9 mouse cellular contexts compared by ENCODE assay signal in genomic region chr10:79928907-79929701, GRCm38 (mm10). TPM values are rescaled to one million over a fixed set of nuclear protein-coding genes. Genes with fewer than 3 reads are reported as not detected.
DNase-seq lines count a peak whose midpoint lies in the region; ATAC-seq and TF ChIP-seq lines count a peak whose summit lies in the region.
"Had no signal": no experiment of that assay in that cellular context is flagged by ENCODE, and none has a peak within 500 bp of the region (broad histone marks: within the 10 kb centered on the region; RNA-seq: fewer than 3 reads in every experiment).

No protein-coding gene starts in this region.

- no peak for TF ChIP-seq CTCF in MEL (IDR thresholded peaks at IDR 0.05 in 2 of 3, conservative IDR thresholded peaks at IDR 0.05 in 1 of 3; ENCODE audit: control insufficient read depth in 1 of 3, insufficient read depth in 1 of 3, low read depth in 2 of 3, low read length in 3 of 3, poor library complexity in 1 of 3, severe bottlenecking in 1 of 3)
- no peak for TF ChIP-seq CTCF in liver, postnatal 0 days (IDR thresholded peaks at IDR 0.05; ENCODE audit: low read depth)

- TF ChIP-seq POLR2A in MEL (IDR thresholded peaks at IDR 0.05; ENCODE audit: control insufficient read depth in 1 of 2, insufficient read depth in 1 of 2, low read depth in 1 of 2, low read length in 2 of 2, poor library complexity in 1 of 2) = no peak

- peak; percentile 91 for DNase-seq in heart, adult 11 months
- no peak for DNase-seq in heart, postnatal 14 days
- DNase-seq in MEL (ENCODE audit: low read depth, low spot score) = no peak
- no peak for DNase-seq in liver, postnatal 0 days
- no peak for DNase-seq in thymus, postnatal 4 days
- DNase-seq in layer of hippocampus, adult 9-10 months (ENCODE audit: low spot score) = no peak
- no peak for DNase-seq in gastrocnemius, adult 18-20 months (ENCODE audit: low spot score)

- no peak overlapping the region for H3K9ac ChIP-seq in MEL (ENCODE audit: control insufficient read depth, low read depth, low read length, poor library complexity, severe bottlenecking)
- peak overlapping the region; percentile 85 for H3K9ac ChIP-seq in forebrain, embryonic 16.5 days (replicated peaks; ENCODE audit: low read depth, low read length)
- H3K9ac ChIP-seq in liver, postnatal 0 days (replicated peaks) = peak overlapping the region; percentile 58

- no peak overlapping the region for H3K27ac ChIP-seq in MEL (ENCODE audit: control insufficient read depth, low read depth, low read length)
- H3K27ac ChIP-seq in forebrain, embryonic 16.5 days (ENCODE audit: low read length) = peak overlapping the region; percentile 15; the same call in 1 of the 2 replicates
- peak overlapping the region; percentile 74 for H3K27ac ChIP-seq in liver, postnatal 0 days (ENCODE audit: low read depth)

- 41% methylated on average over 9 of the region's 9 CpGs for WGBS in forebrain, embryonic 16.5 days
- 30% methylated on average over 9 of the region's 9 CpGs for WGBS in liver, postnatal 0 days (ENCODE audit: insufficient replicate concordance)

- ATAC-seq in forebrain, embryonic 16.5 days = no peak
- no peak for ATAC-seq in liver, postnatal 0 days

- no peak overlapping the region for H3K4me3 ChIP-seq in MEL (ENCODE audit: control insufficient read depth in 1 of 2, insufficient read depth in 1 of 2, low read depth in 2 of 2, low read length in 2 of 2)
- H3K4me3 ChIP-seq in forebrain, embryonic 16.5 days (replicated peaks; ENCODE audit: low read length) = peak overlapping the region; percentile 97
- H3K4me3 ChIP-seq in liver, postnatal 0 days (ENCODE audit: low read depth, low read length) = peak overlapping the region; percentile 86

- intact Hi-C loops in heart, postnatal 14 days (cut with DNase I) = no loop called here

- H3K4me2 ChIP-seq in forebrain, embryonic 16.5 days (ENCODE audit: low read length) = peak overlapping the region; percentile 89
- peak overlapping the region; percentile 97 for H3K4me2 ChIP-seq in liver, postnatal 0 days (ENCODE audit: low read depth, low read length)

- no peaks in the 10 kb centered on the region for H3K9me3 ChIP-seq in MEL (replicated peaks; ENCODE audit: insufficient read depth, low read length)
- H3K9me3 ChIP-seq in forebrain, embryonic 16.5 days (ENCODE audit: control insufficient read depth, low read length) = no peaks in the 10 kb centered on the region
- no peaks in the 10 kb centered on the region for H3K9me3 ChIP-seq in liver, postnatal 0 days (ENCODE audit: low read length)

- no peaks in the 10 kb centered on the region for H3K27me3 ChIP-seq in MEL (ENCODE audit: control insufficient read depth in 1 of 2, insufficient read depth in 2 of 2, low read length in 2 of 2)
- H3K27me3 ChIP-seq in forebrain, embryonic 16.5 days (replicated peaks; ENCODE audit: control insufficient read depth, insufficient read depth, low read length) = no peaks in the 10 kb centered on the region
- no peaks in the 10 kb centered on the region for H3K27me3 ChIP-seq in liver, postnatal 0 days (ENCODE audit: insufficient read depth, low read length)

- H3K4me1 ChIP-seq in MEL (ENCODE audit: control insufficient read depth in 1 of 2, insufficient read depth in 2 of 2, low read length in 2 of 2) = peaks cover 0 to 6% of the 10 kb centered on the region in 2 experiments; a peak in 1 of 4 replicates
- peaks cover 28% of the 10 kb centered on the region for H3K4me1 ChIP-seq in forebrain, embryonic 16.5 days (replicated peaks; ENCODE audit: control insufficient read depth, insufficient read depth, low read length)
- H3K4me1 ChIP-seq in liver, postnatal 0 days (ENCODE audit: insufficient read depth) = peaks cover 47% of the 10 kb centered on the region

- H3K36me3 ChIP-seq in MEL (ENCODE audit: control insufficient read depth in 1 of 2, insufficient read depth in 2 of 2, low read length in 2 of 2) = no peaks in the 10 kb centered on the region; a peak in 1 of 4 replicates
- no peaks in the 10 kb centered on the region for H3K36me3 ChIP-seq in forebrain, embryonic 16.5 days (ENCODE audit: control insufficient read depth, insufficient read depth)
- peaks cover 28% of the 10 kb centered on the region for H3K36me3 ChIP-seq in liver, postnatal 0 days (replicated peaks; ENCODE audit: insufficient read depth, low read length)

- no peak for TF ChIP-seq RAD21 in MEL (IDR thresholded peaks at IDR 0.05; ENCODE audit: low read depth, low read length)

- TF ChIP-seq EP300 in MEL (IDR thresholded peaks at IDR 0.05; ENCODE audit: low read depth in 1 of 2, low read length in 2 of 2) = no peak
- no peak for TF ChIP-seq EP300 in liver, postnatal 0 days (IDR thresholded peaks at IDR 0.05; ENCODE audit: low read depth)

- H3K79me2 ChIP-seq in MEL (ENCODE audit: control insufficient read depth, insufficient read depth, low read length, poor library complexity) = peaks cover 9% of the 10 kb centered on the region

TF ChIP-seq in MEL, 35 proteins besides CTCF, POLR2A, EP300 and RAD21:
- TF ChIP-seq TAL1 (IDR thresholded peaks at IDR 0.05; ENCODE audit: low read length) (no peak), NRF1 (IDR thresholded peaks at IDR 0.05; ENCODE audit: insufficient read depth, low read depth, low read length, poor library complexity, severe bottlenecking) (no peak), CHD2 (IDR thresholded peaks at IDR 0.05; ENCODE audit: low read length) (0 out of 2 replicates have a peak, but pooled peaks have one; percentile 29)

RNA-seq across cellular contexts. Expression of gene Arid3a, which starts 2.3 kb away (rescaled TPM):
- total RNA-seq in heart, postnatal 14 days (2021) = 1 to 10 TPM; 2.2 to 2.6 TPM
- 11.8 and 12.5 TPM in 2 replicates for total RNA-seq in MEL (2012; rRNA removed)
- polyA plus RNA-seq in MEL (2012; ENCODE audit: insufficient read depth in 1 of 2, insufficient read length in 2 of 2, low read depth in 1 of 2, low replicate concordance in 2 of 2, missing spikeins in 1 of 2) = 10 to 100 TPM in 1 of 2 experiments, not detected in 1; 17.2 TPM
- 2.4 and 3.5 TPM in 2 replicates for polyA plus RNA-seq in forebrain, embryonic 16.5 days (2015; fragmentation: Nextera tagmentation; extraction: Ambion mirVana)
- 4.5 and 5.5 TPM in 2 replicates for polyA plus RNA-seq in liver, postnatal 0 days (2015; fragmentation: Nextera tagmentation; extraction: Ambion mirVana)
- total RNA-seq in gastrocnemius, adult 18-20 months (2021) = 1 to 10 TPM; 1.5 to 1.7 TPM

RNA-seq across cellular contexts. Expression of gene R3hdm4, which starts 8.1 kb away (rescaled TPM):
- total RNA-seq in heart, postnatal 14 days (2021) = 10 to 100 TPM; 81.8 to 93.4 TPM
- total RNA-seq in MEL (2012; rRNA removed) = 22.7 and 29.1 TPM in 2 replicates
- 100 to 1,000 TPM in 1 of 2 experiments, not detected in 1; 105 TPM for polyA plus RNA-seq in MEL (2012; ENCODE audit: insufficient read depth in 1 of 2, insufficient read length in 2 of 2, low read depth in 1 of 2, low replicate concordance in 2 of 2, missing spikeins in 1 of 2)
- polyA plus RNA-seq in forebrain, embryonic 16.5 days (2015; fragmentation: Nextera tagmentation; extraction: Ambion mirVana) = 289 and 309 TPM in 2 replicates
- polyA plus RNA-seq in liver, postnatal 0 days (2015; fragmentation: Nextera tagmentation; extraction: Ambion mirVana) = 47.3 and 51.7 TPM in 2 replicates
- 100 to 1,000 TPM; 114 to 115 TPM for total RNA-seq in gastrocnemius, adult 18-20 months (2021)

RNA-seq across cellular contexts. Expression of gene Kiss1r, which starts 12.3 kb away (rescaled TPM):
- total RNA-seq in heart, postnatal 14 days (2021) = under 1 TPM; 0.41 to 0.43 TPM
- total RNA-seq in MEL (2012; rRNA removed) = 9.1 and 10.8 TPM in 2 replicates
- 10 to 100 TPM in 1 of 2 experiments, not detected in 1; 23.5 TPM for polyA plus RNA-seq in MEL (2012; ENCODE audit: insufficient read depth in 1 of 2, insufficient read length in 2 of 2, low read depth in 1 of 2, low replicate concordance in 2 of 2, missing spikeins in 1 of 2)
- polyA plus RNA-seq in forebrain, embryonic 16.5 days (2015; fragmentation: Nextera tagmentation; extraction: Ambion mirVana) = 2.7 and 3.6 TPM in 2 replicates
- 0.18 and 0.34 TPM in 2 replicates for polyA plus RNA-seq in liver, postnatal 0 days (2015; fragmentation: Nextera tagmentation; extraction: Ambion mirVana)
- total RNA-seq in gastrocnemius, adult 18-20 months (2021) = under 1 TPM; 0.21 TPM

RNA-seq across cellular contexts. Expression of gene Gm26602, which starts 18.4 kb away (rescaled TPM):
- total RNA-seq in heart, postnatal 14 days (2021) = not detected
- 5.2 and 10.2 TPM in 2 replicates for total RNA-seq in MEL (2012; rRNA removed)
- polyA plus RNA-seq in MEL (2012; ENCODE audit: insufficient read depth in 1 of 2, insufficient read length in 2 of 2, low read depth in 1 of 2, low replicate concordance in 2 of 2, missing spikeins in 1 of 2) = 1 to 10 TPM in 1 of 2 experiments, not detected in 1; 4.5 TPM
- 17.7 and 36.3 TPM in 2 replicates for polyA plus RNA-seq in forebrain, embryonic 16.5 days (2015; fragmentation: Nextera tagmentation; extraction: Ambion mirVana)
- 4.6 TPM in 1 of 2 replicates, not detected in the other for polyA plus RNA-seq in liver, postnatal 0 days (2015; fragmentation: Nextera tagmentation; extraction: Ambion mirVana)
- not detected for total RNA-seq in gastrocnemius, adult 18-20 months (2021)
- total RNA-seq: liver, adult 2 months had no signal
- polyA plus RNA-seq: liver, adult 2 months had no signal

RNA-seq across cellular contexts. Expression of gene Med16, which starts 20.4 kb away (rescaled TPM):
- 10 to 100 TPM; 48.3 to 51.5 TPM for total RNA-seq in heart, postnatal 14 days (2021)
- total RNA-seq in MEL (2012; rRNA removed) = 16.6 and 17.3 TPM in 2 replicates
- 10 to 100 TPM in 1 of 2 experiments, not detected in 1; 41.2 TPM for polyA plus RNA-seq in MEL (2012; ENCODE audit: insufficient read depth in 1 of 2, insufficient read length in 2 of 2, low read depth in 1 of 2, low replicate concordance in 2 of 2, missing spikeins in 1 of 2)
- 53.8 and 54.0 TPM in 2 replicates for polyA plus RNA-seq in forebrain, embryonic 16.5 days (2015; fragmentation: Nextera tagmentation; extraction: Ambion mirVana)
- polyA plus RNA-seq in liver, postnatal 0 days (2015; fragmentation: Nextera tagmentation; extraction: Ambion mirVana) = 13.5 and 14.3 TPM in 2 replicates
- total RNA-seq in gastrocnemius, adult 18-20 months (2021) = 10 to 100 TPM; 31.2 to 32.8 TPM

Comparison
In these comparisons a context has a peak if more than half of its experiments do, and no peak if none do; other contexts are left out.
1. H3K4me3 ChIP-seq: peak in forebrain, embryonic 16.5 days (single experiment) and liver, postnatal 0 days (single experiment); none in MEL (0 of 2).